In the genomic region with DNA sequence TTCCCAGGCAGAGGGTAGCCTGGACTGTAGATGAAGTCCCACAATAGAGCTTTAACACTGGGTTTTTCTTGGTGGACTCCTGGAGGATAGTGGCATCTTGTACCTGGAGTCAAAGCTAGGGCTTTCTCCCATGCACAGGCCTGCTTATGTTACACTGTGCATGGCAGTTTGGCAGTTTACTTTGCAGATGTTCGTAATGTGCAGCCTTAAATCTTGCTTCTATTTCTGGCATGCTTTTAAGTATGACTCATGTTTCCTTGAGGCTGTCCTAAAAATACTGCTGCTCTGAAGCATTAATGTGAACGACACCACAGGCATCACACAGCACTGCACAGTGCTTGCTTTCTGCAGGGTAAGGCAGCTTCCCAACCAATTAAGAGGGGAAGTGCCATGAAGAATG, we compare ENCODE assay signal across 9 mouse cellular contexts. TPM values are rescaled to one million over a fixed set of nuclear protein-coding genes. Genes with fewer than 3 reads are reported as not detected.
DNase-seq lines count a peak whose midpoint lies in the region; ATAC-seq lines count a peak whose summit lies in the region.
"Had no signal": no experiment of that assay in that cellular context is flagged by ENCODE, and none has a peak within 500 bp of the region (broad histone marks: within the 10 kb centered on the region; RNA-seq: fewer than 3 reads in every experiment).

No protein-coding gene starts in this region.

- no peaks in the 10 kb centered on the region for H3K9me3 ChIP-seq in stomach, embryonic 16.5 days (replicated peaks; ENCODE audit: control insufficient read depth, low read length)
- H3K9me3 ChIP-seq: midbrain, embryonic 12.5 days had no signal

- peaks cover 7% of the 10 kb centered on the region; the same call in 1 of the 2 replicates for H3K4me1 ChIP-seq in stomach, embryonic 16.5 days (ENCODE audit: control insufficient read depth, insufficient read depth, low read length)
- H3K4me1 ChIP-seq: midbrain, embryonic 12.5 days had no signal

- H3K9ac ChIP-seq in stomach, embryonic 16.5 days (ENCODE audit: low read length): no peak overlapping the region
- H3K9ac ChIP-seq: midbrain, embryonic 12.5 days had no signal

- peak; percentile 53 for DNase-seq in left cerebral cortex, adult 11 months (ENCODE audit: low spot score)
- DNase-seq in left cerebral cortex, postnatal 4 days: no peak
- DNase-seq in adipocyte (ENCODE audit: low spot score): peak; percentile 35
- DNase-seq in heart, adult 18-20 months: peak; percentile 49 to 56
- peak; percentile 48 to 77 for DNase-seq in left cerebral cortex, adult 9 months (ENCODE audit: low spot score in 2 of 2)
- DNase-seq in retina, embryonic 14.5 days (ENCODE audit: low spot score): no peak
- DNase-seq in urinary bladder, postnatal 14 days (ENCODE audit: low spot score): no peak

- no peaks in the 10 kb centered on the region for H3K36me3 ChIP-seq in stomach, embryonic 16.5 days (ENCODE audit: control insufficient read depth, insufficient read depth, low read length)
- H3K36me3 ChIP-seq: midbrain, embryonic 12.5 days had no signal

- 15% methylated on average over 2 of the region's 2 CpGs for WGBS in stomach, embryonic 16.5 days

- H3K27ac ChIP-seq in stomach, embryonic 16.5 days (ENCODE audit: low read length): peak overlapping the region; percentile 62
- H3K27ac ChIP-seq: midbrain, embryonic 12.5 days had no signal

- no peak overlapping the region for H3K4me2 ChIP-seq in stomach, embryonic 16.5 days (ENCODE audit: low read depth, low read length)
- H3K4me2 ChIP-seq: midbrain, embryonic 12.5 days had no signal

- no peaks in the 10 kb centered on the region for H3K27me3 ChIP-seq in stomach, embryonic 16.5 days (ENCODE audit: control insufficient read depth, insufficient read depth, low read length)
- H3K27me3 ChIP-seq: midbrain, embryonic 12.5 days had no signal

- ATAC-seq in stomach, embryonic 16.5 days (ENCODE audit: insufficient read depth, low FRiP score): peak; percentile 83

- no peak overlapping the region for H3K4me3 ChIP-seq in stomach, embryonic 16.5 days (replicated peaks; ENCODE audit: low read length)
- H3K4me3 ChIP-seq: midbrain, embryonic 12.5 days had no signal

- intact Hi-C loops in left cerebral cortex, postnatal 4 days (cut with DNase I): no loop called here

RNA-seq across cellular contexts. Expression of a gene that starts 51.9 kb away (rescaled TPM):
- 10 to 100 TPM; 16.8 to 17.1 TPM for total RNA-seq in left cerebral cortex, postnatal 4 days (2021)
- 100 to 1,000 TPM; 177 to 181 TPM for total RNA-seq in heart, adult 18-20 months (2021)
- polyA plus RNA-seq in stomach, embryonic 16.5 days (2015; fragmentation: Nextera tagmentation; extraction: Ambion mirVana): 13.2 and 13.5 TPM in 2 replicates

Comparison
In these comparisons a context has a peak if more than half of its experiments do, and no peak if none do; other contexts are left out.
1. DNase-seq: peak in left cerebral cortex, adult 11 months (single experiment), adipocyte (single experiment), heart, adult 18-20 months (2 of 2) and left cerebral cortex, adult 9 months (2 of 2); none in left cerebral cortex, postnatal 4 days (single experiment), retina, embryonic 14.5 days (single experiment) and urinary bladder, postnatal 14 days (single experiment).
2. RNA of a gene that starts 51.9 kb away (total RNA-seq): 177 to 181 TPM in heart, adult 18-20 months; 16.8 to 17.1 TPM in left cerebral cortex, postnatal 4 days; every median in the first group is over 4 times any median in the second.